Mouse (Mus musculus): ENCODE results near the gene St6galnac5. TPM values are rescaled to one million over a fixed set of nuclear protein-coding genes. Genes with fewer than 3 reads are reported as not detected.
A peak's percentile ranks its signal among the peaks of the same experiment; 100 is the strongest.

The St6galnac5 gene
- polyA plus RNA-seq, 1 experiment = 1.2 TPM

DNA sequence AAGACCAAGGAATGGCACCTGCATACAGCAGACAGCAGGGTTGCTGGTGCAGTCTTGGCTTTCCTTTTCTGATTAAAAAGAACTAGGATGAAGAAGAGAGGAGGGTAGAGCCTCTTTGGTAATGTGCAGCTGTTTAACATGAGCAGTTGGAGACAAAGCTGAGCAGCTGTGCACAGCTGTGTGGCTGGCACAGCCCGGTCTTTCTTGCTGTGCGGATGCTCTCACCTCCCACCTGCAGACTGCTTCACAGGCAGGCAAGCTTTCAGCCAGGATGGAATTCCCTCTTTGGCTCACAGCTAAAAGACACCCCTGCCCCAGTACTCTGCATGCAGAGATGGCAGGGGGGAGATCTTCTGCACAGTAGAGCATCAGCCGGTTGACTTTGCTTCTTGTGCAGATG lies 37.3 kb downstream of the St6galnac5 start:
- Histone ChIP-seq H3K36me3 (ENCODE audit: control insufficient read depth, insufficient read depth, low read length) (no peaks in the 10 kb centered on the region), H3K4me3 (ENCODE audit: extremely low read depth, insufficient read depth, insufficient read length) (no peak overlapping the region), H3K4me1 (ENCODE audit: control insufficient read depth, insufficient read depth, insufficient read length) (peaks cover 2% of the 10 kb centered on the region; the same call in 1 of the 2 replicates), H3K27me3 (ENCODE audit: control insufficient read depth, insufficient read depth, low read length) (no peaks in the 10 kb centered on the region), H3K27ac (ENCODE audit: insufficient read depth, low read length) (no peak overlapping the region)
- WGBS = 79% methylated on average over 3 of the region's 3 CpGs
- TF ChIP-seq POLR2A (IDR thresholded peaks at IDR 0.05; ENCODE audit: low read depth, low read length) = no peak
- TF ChIP-seq CTCF (IDR thresholded peaks at IDR 0.05; ENCODE audit: extremely low read depth, insufficient read depth, insufficient read length, insufficient replicate concordance) = no peak
- DNase-seq (ENCODE audit: low read depth in 1 of 2, low spot score in 2 of 2) = no peak

DNA sequence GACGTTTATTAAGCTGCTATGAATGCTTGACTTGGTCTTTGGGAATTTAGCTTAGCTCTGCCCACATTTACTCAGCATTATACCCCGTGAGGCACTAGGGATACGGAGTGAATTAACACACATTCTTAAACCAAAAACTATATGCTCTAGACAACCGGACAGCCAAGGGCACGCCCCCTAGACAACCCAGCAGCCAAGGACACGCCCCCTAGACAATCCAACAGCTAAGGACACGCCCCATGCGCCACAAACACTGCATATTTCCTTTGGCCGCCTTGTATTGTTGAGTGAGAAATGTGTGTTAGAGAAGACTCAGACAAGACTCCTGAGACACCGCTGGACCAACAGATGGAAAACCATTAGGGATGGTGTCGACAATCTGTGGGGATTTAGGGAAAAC lies 39.1 kb downstream of the St6galnac5 start:
- TF ChIP-seq CTCF (IDR thresholded peaks at IDR 0.05; ENCODE audit: extremely low read depth, insufficient read depth, insufficient read length, insufficient replicate concordance) (no peak), POLR2A (IDR thresholded peaks at IDR 0.05; ENCODE audit: low read depth, low read length) (no peak)
- WGBS = 42% methylated on average over 11 of the region's 11 CpGs
- Histone ChIP-seq H3K36me3 (ENCODE audit: control insufficient read depth, insufficient read depth, low read length) (no peaks in the 10 kb centered on the region), H3K27me3 (ENCODE audit: control insufficient read depth, insufficient read depth, low read length) (no peaks in the 10 kb centered on the region), H3K27ac (ENCODE audit: insufficient read depth, low read length) (peak overlapping the region; percentile 44; the same call in 1 of the 2 replicates), H3K4me3 (ENCODE audit: extremely low read depth, insufficient read depth, insufficient read length) (peak overlapping the region; percentile 18; the same call in 1 of the 2 replicates), H3K4me1 (ENCODE audit: control insufficient read depth, insufficient read depth, insufficient read length) (peaks cover 2% of the 10 kb centered on the region; the same call in 1 of the 2 replicates)
- peak in 1 of 2 experiments; percentile 40 for DNase-seq (ENCODE audit: low read depth in 1 of 2, low spot score in 2 of 2)

DNA sequence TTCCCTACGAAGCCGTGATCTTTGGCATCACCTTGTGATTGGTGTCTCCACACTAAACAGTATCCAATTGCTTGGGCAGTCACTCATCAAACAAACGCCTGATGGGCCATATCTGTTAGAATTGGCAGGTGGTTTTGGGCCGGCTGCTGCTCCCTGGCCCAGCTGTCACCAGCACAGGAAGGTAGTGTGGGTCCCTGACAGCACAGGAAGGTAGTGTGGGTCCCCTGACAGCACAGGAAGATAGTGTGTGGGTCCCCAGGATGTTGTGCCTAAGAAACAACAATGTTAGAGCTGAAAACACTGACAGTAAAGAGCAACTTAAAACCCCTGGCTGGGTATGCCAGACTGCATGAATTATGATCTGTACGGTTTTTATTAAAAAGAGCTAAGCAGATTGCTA lies 40.4 kb downstream of the St6galnac5 start:
- 37% methylated on average over 5 of the region's 5 CpGs for WGBS
- Histone ChIP-seq H3K36me3 (ENCODE audit: control insufficient read depth, insufficient read depth, low read length) (no peaks in the 10 kb centered on the region), H3K27me3 (ENCODE audit: control insufficient read depth, insufficient read depth, low read length) (no peaks in the 10 kb centered on the region), H3K27ac (ENCODE audit: insufficient read depth, low read length) (peak overlapping the region; percentile 62), H3K4me3 (ENCODE audit: extremely low read depth, insufficient read depth, insufficient read length) (no peak overlapping the region), H3K4me1 (ENCODE audit: control insufficient read depth, insufficient read depth, insufficient read length) (peaks cover 2% of the 10 kb centered on the region; the same call in 1 of the 2 replicates)
- TF ChIP-seq POLR2A (IDR thresholded peaks at IDR 0.05; ENCODE audit: low read depth, low read length) (no peak), CTCF (IDR thresholded peaks at IDR 0.05; ENCODE audit: extremely low read depth, insufficient read depth, insufficient read length, insufficient replicate concordance) (no peak)
- no peak for DNase-seq (ENCODE audit: low read depth in 1 of 2, low spot score in 2 of 2)

DNA sequence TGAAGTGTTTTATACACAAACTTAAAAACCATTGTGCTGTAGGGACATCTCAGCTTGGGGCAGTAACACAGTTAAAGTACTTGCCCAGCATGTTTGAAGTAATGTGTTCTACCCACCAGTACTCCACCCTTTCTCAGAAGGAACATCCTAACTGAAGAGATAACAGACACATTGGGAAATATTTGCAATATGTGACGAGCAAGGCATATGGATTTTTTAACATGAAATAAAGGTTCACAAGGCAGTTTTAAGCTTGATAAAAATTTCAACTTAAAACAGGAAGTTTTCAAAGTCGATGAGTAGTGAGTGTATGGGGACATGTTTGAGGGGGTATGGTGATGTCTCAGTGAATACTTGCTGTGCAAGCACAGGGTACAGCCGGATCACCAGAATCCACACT lies 45.7 kb downstream of the St6galnac5 start:
- DNase-seq (ENCODE audit: low read depth in 1 of 2, low spot score in 2 of 2) = no peak
- no peaks in the 10 kb centered on the region for H3K36me3 ChIP-seq (ENCODE audit: control insufficient read depth, insufficient read depth, low read length)
- TF ChIP-seq CTCF (IDR thresholded peaks at IDR 0.05; ENCODE audit: extremely low read depth, insufficient read depth, insufficient read length, insufficient replicate concordance) = no peak
- TF ChIP-seq POLR2A (IDR thresholded peaks at IDR 0.05; ENCODE audit: low read depth, low read length) = no peak
- H3K27ac ChIP-seq (ENCODE audit: insufficient read depth, low read length) = no peak overlapping the region
- 64% methylated on average over 3 of the region's 3 CpGs for whole genome bisulfite sequencing
- H3K4me3 ChIP-seq (ENCODE audit: extremely low read depth, insufficient read depth, insufficient read length) = no peak overlapping the region
- peaks cover 6% of the 10 kb centered on the region; the same call in 1 of the 2 replicates for H3K4me1 ChIP-seq (ENCODE audit: control insufficient read depth, insufficient read depth, insufficient read length)
- H3K27me3 ChIP-seq (ENCODE audit: control insufficient read depth, insufficient read depth, low read length) = no peaks in the 10 kb centered on the region

DNA sequence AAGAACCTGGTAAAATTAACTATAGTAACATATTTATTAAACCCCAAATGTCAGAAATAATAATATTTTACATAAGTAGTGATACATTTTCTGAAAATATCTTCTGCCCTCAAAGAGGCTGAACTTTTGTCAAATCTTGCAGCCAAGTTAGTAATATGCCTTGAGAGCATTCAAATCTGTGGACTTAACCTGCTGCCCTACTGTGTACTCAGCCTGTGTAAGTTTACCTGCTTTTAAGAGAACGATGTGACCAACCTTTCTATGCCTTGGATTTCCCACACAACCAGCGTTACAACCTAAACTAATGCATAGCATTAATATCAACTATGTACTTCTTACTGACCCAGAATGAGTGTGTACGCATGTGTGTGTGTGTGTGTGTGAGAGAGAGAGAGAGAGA lies 48.3 kb downstream of the St6galnac5 start:
- no peak overlapping the region for H3K27ac ChIP-seq (ENCODE audit: insufficient read depth, low read length)
- DNase-seq (ENCODE audit: low read depth in 1 of 2, low spot score in 2 of 2) = no peak
- TF ChIP-seq POLR2A (IDR thresholded peaks at IDR 0.05; ENCODE audit: low read depth, low read length) = no peak
- H3K4me1 ChIP-seq (ENCODE audit: control insufficient read depth, insufficient read depth, insufficient read length) = peaks cover 15% of the 10 kb centered on the region; the same call in 1 of the 2 replicates
- WGBS = 95% methylated on average over 3 of the region's 3 CpGs
- H3K27me3 ChIP-seq (ENCODE audit: control insufficient read depth, insufficient read depth, low read length) = no peaks in the 10 kb centered on the region
- no peaks in the 10 kb centered on the region for H3K36me3 ChIP-seq (ENCODE audit: control insufficient read depth, insufficient read depth, low read length)
- H3K4me3 ChIP-seq (ENCODE audit: extremely low read depth, insufficient read depth, insufficient read length) = no peak overlapping the region

DNA sequence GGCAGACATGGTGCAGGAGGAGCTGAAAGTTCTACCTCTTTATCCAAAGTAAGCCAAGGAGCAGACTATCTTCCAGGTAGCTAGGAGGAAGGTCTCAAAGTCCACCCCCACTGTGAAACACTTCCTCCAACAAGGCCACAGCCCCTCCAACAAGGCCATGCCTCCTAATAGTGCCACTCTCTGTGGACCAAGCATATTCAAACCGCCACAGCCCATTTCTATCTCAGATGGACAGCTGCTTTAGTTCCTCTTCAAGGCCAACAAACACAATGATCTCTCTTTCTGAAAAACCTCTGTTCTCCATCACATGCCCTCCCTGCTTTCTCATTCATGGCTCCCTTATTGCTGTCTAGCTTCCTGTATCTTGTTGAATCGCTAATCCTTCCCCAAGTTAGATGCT lies 49.5 kb downstream of the St6galnac5 start:
- TF ChIP-seq CTCF (IDR thresholded peaks at IDR 0.05; ENCODE audit: extremely low read depth, insufficient read depth, insufficient read length, insufficient replicate concordance) (no peak), POLR2A (IDR thresholded peaks at IDR 0.05; ENCODE audit: low read depth, low read length) (no peak)
- DNase-seq (ENCODE audit: low read depth in 1 of 2, low spot score in 2 of 2) = no peak
- H3K27me3 ChIP-seq (ENCODE audit: control insufficient read depth, insufficient read depth, low read length) = no peaks in the 10 kb centered on the region
- WGBS = 74% methylated on average over 2 of the region's 2 CpGs
- no peak overlapping the region for H3K27ac ChIP-seq (ENCODE audit: insufficient read depth, low read length)
- H3K4me1 ChIP-seq (ENCODE audit: control insufficient read depth, insufficient read depth, insufficient read length) = peaks cover 15% of the 10 kb centered on the region; the same call in 1 of the 2 replicates
- H3K4me3 ChIP-seq (ENCODE audit: extremely low read depth, insufficient read depth, insufficient read length) = no peak overlapping the region
- H3K36me3 ChIP-seq (ENCODE audit: control insufficient read depth, insufficient read depth, low read length) = no peaks in the 10 kb centered on the region

DNA sequence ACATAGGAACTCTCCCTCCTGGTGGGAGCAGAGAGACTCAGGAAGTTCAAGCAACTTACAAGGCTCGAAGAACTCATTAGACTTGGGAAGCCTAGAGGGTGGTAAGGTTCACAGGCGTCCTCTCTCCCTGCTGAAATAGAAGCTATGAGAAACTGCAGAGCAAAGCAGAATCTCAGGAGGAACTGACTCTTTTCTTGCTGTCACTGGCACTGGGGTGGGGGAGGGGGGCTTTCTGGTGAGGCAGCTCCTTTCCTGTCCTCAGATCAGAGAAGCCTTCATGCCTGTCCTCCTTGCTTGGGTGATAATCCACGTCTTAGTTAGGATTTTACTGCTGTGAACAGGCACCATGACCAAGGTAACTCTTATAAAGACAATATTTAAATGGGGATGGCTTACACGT lies 50.0 kb downstream of the St6galnac5 start:
- peaks cover 15% of the 10 kb centered on the region; the same call in 1 of the 2 replicates for H3K4me1 ChIP-seq (ENCODE audit: control insufficient read depth, insufficient read depth, insufficient read length)
- no peak for TF ChIP-seq POLR2A (IDR thresholded peaks at IDR 0.05; ENCODE audit: low read depth, low read length)
- TF ChIP-seq CTCF (IDR thresholded peaks at IDR 0.05; ENCODE audit: extremely low read depth, insufficient read depth, insufficient read length, insufficient replicate concordance) = no peak
- no peaks in the 10 kb centered on the region for H3K27me3 ChIP-seq (ENCODE audit: control insufficient read depth, insufficient read depth, low read length)
- H3K4me3 ChIP-seq (ENCODE audit: extremely low read depth, insufficient read depth, insufficient read length) = no peak overlapping the region
- H3K36me3 ChIP-seq (ENCODE audit: control insufficient read depth, insufficient read depth, low read length) = no peaks in the 10 kb centered on the region
- 36% methylated on average over 4 of the region's 4 CpGs for WGBS
- DNase-seq (ENCODE audit: low read depth in 1 of 2, low spot score in 2 of 2) = no peak
- H3K27ac ChIP-seq (ENCODE audit: insufficient read depth, low read length) = no peak overlapping the region

All from spleen, adult 2 months (tissue).